Mouse (Mus musculus): Measurements from ENCODE around the gene Gm12117.

Gene Gm12117

GRCm38 (mm10) chr11:33276637-33277036, at the start of gene Gm12117:
Gene Gm12117 (minus strand): TSS chr11:33276737.
- DNase-seq (ENCODE audit: low spot score) = no peak

GRCm38 (mm10) chr11:33319006-33319611, 42.6 kb upstream of the Gm12117 start:
- no peak for DNase-seq (ENCODE audit: low spot score)

- no peak for DNase-seq (ENCODE audit: low spot score)
Measured at GRCm38 (mm10) chr11:33309566-33309965, 33.0 kb upstream of the Gm12117 start.

GRCm38 (mm10) chr11:33300859-33301258, 24.3 kb upstream of the Gm12117 start:
- no peak for DNase-seq (ENCODE audit: low spot score)

GRCm38 (mm10) chr11:33299371-33299770, 22.8 kb upstream of the Gm12117 start:
- DNase-seq (ENCODE audit: low spot score) = no peak

- DNase-seq (ENCODE audit: low spot score) = no peak
Measured at GRCm38 (mm10) chr11:33297121-33297520, 20.6 kb upstream of the Gm12117 start.

- no peak for DNase-seq (ENCODE audit: low spot score)
Measured at GRCm38 (mm10) chr11:33295422-33295821, 18.9 kb upstream of the Gm12117 start.

- DNase-seq (ENCODE audit: low spot score) = no peak
Measured at GRCm38 (mm10) chr11:33294063-33294462, 17.5 kb upstream of the Gm12117 start.

GRCm38 (mm10) chr11:33278571-33278970, 2.0 kb upstream of the Gm12117 start:
- no peak for DNase-seq (ENCODE audit: low spot score)

- DNase-seq (ENCODE audit: low spot score) = no peak
Measured at GRCm38 (mm10) chr11:33274816-33275215, 1.7 kb downstream of the Gm12117 start.

- DNase-seq (ENCODE audit: low spot score) = no peak
Measured at GRCm38 (mm10) chr11:33274294-33274693, 2.2 kb downstream of the Gm12117 start.

GRCm38 (mm10) chr11:33240295-33240694, 36.2 kb downstream of the Gm12117 start:
- DNase-seq (ENCODE audit: low spot score) = no peak

GRCm38 (mm10) chr11:33234134-33234533, 42.4 kb downstream of the Gm12117 start:
- DNase-seq (ENCODE audit: low spot score) = no peak

GRCm38 (mm10) chr11:33232056-33232455, 44.5 kb downstream of the Gm12117 start:
- no peak for DNase-seq (ENCODE audit: low spot score)

- no peak for DNase-seq (ENCODE audit: low spot score)
Measured at GRCm38 (mm10) chr11:33228186-33228585, 48.4 kb downstream of the Gm12117 start.

- no peak for DNase-seq (ENCODE audit: low spot score)
Measured at GRCm38 (mm10) chr11:33226516-33226915, 50.0 kb downstream of the Gm12117 start.
